Mouse (Mus musculus) testis, adult 2 months (tissue): ENCODE measurements around the gene Ifna5.

ENCODE experiments used
- CTCF ChIP-seq: fragments of 200-500 bp; IDR thresholded peaks from 2 replicates; pipeline ENCODE4 v1.5.1; 2012; ENCODE audit warnings: low read depth, mild to moderate bottlenecking, inconsistent platforms, low read length, moderate library complexity; ENCODE audit not compliant: control insufficient read depth, insufficient read depth, insufficient replicate concordance
- POLR2A ChIP-seq: fragments of 200-500 bp; IDR thresholded peaks from 2 replicates; pipeline ENCODE4 v1.6.1; 2012; ENCODE audit warnings: low read depth, mild to moderate bottlenecking, inconsistent platforms, low read length, moderate library complexity; ENCODE audit not compliant: control insufficient read depth

GRCm38 (mm10) chr4:88875435-88876095, 40.2 kb downstream of the Ifna5 start:
- TF ChIP-seq CTCF (no peak), POLR2A (no peak)
